Mouse (Mus musculus) megakaryocyte progenitor cell, adult 5-6 weeks (primary cell): ENCODE data around the gene Pgbd5. TPM values are rescaled to one million over a fixed set of nuclear protein-coding genes. Genes with fewer than 3 reads are reported as not detected.

Experiments used
- total RNA-seq, 2 experiments: library from RNA; stranded (forward) in 1 of 2; stranded (reverse) in 1 of 2; fragments of 157-497, 149-512 nt in 1 of 2; fragments of 200-1000 nt in 1 of 2; gene quantifications; 2 replicates each; pipeline versions ENCODE4 v1.2.3 to v1.2.4; 2015 to 2017

Pgbd5 gene
- total RNA-seq, 2 experiments from 2014 or later = not detected

Other genes starting within 250 kb of the Pgbd5 start
- gene Galnt2, start 208.3 kb downstream of the Pgbd5 start, total RNA-seq (2015) = 50.8 and 51.2 TPM in 2 replicates
- gene Galnt2, start 208.3 kb downstream of the Pgbd5 start, total RNA-seq (2017) = 20.9 and 36.1 TPM in 2 replicates
- 9.3 and 12.8 TPM in 2 replicates for gene Cog2, start 81.1 kb upstream of the Pgbd5 start, total RNA-seq (2015)
- gene Cog2, start 81.1 kb upstream of the Pgbd5 start, total RNA-seq (2017) = 20.9 and 27.4 TPM in 2 replicates
- gene Agt, start 130.0 kb upstream of the Pgbd5 start, total RNA-seq (2015) = not detected in 2 replicates
- gene Agt, start 130.0 kb upstream of the Pgbd5 start, total RNA-seq (2017) = not detected in 2 replicates
- gene Capn9, start 136.5 kb upstream of the Pgbd5 start, total RNA-seq (2015) = not detected in 2 replicates
- not detected in 2 replicates for gene Capn9, start 136.5 kb upstream of the Pgbd5 start, total RNA-seq (2017)
- 6.3 and 7.0 TPM in 2 replicates for gene 2310022B05Rik, start 223.7 kb upstream of the Pgbd5 start, total RNA-seq (2015)
- gene 2310022B05Rik, start 223.7 kb upstream of the Pgbd5 start, total RNA-seq (2017) = 3.0 and 3.1 TPM in 2 replicates